Mouse (Mus musculus): ENCODE data around the gene Agxt2.

Agxt2 gene

DNA sequence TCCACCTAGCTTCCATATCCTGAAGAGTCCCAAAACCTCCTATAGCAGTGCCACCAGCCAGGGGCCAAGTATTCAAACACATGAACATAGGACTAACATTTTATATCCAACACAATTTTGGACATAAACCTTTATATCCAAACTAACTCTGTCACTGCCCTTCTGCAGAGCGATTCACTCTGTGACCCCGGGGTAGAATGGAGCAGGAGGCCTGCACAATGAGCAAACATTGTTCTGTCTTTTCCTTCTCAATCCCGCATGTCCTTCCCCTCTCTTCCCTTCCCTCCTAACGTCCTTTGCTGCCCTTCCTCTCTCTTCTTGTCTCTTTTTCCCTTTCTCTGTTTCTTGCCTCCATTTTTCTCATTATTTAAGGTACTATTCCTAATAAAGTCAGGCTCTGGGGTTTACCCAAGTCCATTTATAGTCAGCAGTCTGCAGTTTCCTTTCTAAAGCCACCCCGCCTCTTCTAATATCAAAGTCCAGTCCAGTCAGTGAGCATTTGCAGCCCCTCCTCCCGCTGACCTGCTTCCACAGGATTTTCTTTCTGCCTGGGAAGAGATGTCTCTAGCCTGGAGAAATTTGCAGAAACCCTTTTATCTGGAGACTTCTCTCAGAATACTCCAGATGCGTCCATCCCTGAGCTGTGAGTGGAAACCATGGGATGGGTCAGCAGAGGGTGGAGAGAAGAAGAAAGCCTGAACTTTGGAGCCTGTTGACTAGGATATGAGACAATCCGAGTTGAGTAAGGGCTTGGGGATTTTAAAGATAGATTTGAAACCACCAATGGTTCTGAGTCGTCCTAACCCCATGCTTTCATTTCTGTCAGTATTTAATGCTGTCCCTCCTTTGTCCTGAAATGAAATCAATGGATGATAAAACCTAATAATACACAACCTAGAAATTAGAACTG lies at the start of gene Agxt2:
Agxt2 (plus strand) TSS at position 494 of the 910 bp plus-strand sequence.
- no peak for DNase-seq

GRCm38 (mm10) chr15:10311826-10312225 lies 46.5 kb upstream of the Agxt2 start:
- no peak for DNase-seq

GRCm38 (mm10) chr15:10313522-10314455 lies 44.5 kb upstream of the Agxt2 start:
- DNase-seq: peak in 1 of 2 experiments; percentile 15

GRCm38 (mm10) chr15:10325080-10325479 lies 33.3 kb upstream of the Agxt2 start, which contains the start of gene Gm21973:
Gene Gm21973 (plus strand): TSS chr15:10325380.
- no peak for DNase-seq

- DNase-seq: no peak
Measured at GRCm38 (mm10) chr15:10330626-10331025, 27.7 kb upstream of the Agxt2 start.

DNA sequence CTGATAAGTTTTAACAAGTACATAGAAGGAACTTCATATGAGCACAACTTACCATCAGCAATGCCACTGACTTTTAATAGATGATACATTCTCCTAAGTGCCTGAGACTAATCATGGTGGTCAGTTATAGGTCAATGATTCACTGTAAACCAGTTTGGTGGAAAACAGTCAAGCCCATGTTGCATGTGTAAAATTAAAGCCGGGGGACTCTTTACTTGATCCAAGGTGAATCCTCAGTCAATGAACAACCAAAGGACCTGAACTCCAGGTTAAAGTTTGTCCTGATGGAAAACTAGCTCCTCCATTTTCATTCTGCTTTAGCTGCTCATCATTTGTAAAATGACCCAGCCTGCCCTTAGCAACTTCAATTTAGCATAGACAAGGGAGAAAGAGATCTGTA lies 25.8 kb upstream of the Agxt2 start:
- no peak for DNase-seq

- DNase-seq: no peak
Measured at GRCm38 (mm10) chr15:10338606-10339005, 19.7 kb upstream of the Agxt2 start.

DNA sequence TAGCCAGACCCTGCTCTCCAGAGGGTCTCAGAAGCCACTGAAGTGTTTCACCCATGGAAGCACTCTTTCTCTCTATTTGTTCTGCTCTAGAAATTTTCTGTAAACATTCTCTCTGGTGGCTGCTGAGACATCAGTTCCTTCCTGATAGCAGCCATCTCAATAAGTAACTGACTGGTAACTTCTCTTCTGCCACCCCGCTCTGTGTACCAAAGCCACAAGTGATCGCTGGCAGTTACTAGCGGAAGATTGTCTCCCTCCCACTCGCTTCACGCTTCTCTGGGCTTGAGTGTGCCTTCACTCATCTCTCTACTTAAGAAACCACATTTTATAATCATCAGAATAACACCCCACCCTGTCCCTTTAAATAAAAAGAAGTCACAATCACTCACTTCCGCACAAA lies 11.3 kb upstream of the Agxt2 start:
- no peak for DNase-seq

DNA sequence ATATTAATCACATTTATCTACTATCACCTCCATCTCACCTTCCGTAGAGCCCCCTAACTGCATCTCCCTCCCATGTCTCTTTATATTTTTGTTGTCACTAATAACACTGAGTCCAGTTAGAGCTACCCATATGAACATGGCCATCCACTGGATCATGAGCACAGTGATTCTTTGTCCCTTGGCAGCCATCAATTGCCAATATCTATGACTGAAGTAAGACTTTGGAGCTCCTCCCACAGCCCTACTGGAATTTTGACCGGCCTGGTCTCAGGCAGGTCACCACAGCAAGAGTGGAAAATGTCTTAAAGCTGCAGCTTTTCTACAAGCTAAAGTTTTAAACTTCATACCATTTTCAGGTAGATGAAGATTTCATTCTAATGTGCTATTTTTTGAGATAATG lies 8.0 kb downstream of the Agxt2 start:
- DNase-seq: no peak

DNA sequence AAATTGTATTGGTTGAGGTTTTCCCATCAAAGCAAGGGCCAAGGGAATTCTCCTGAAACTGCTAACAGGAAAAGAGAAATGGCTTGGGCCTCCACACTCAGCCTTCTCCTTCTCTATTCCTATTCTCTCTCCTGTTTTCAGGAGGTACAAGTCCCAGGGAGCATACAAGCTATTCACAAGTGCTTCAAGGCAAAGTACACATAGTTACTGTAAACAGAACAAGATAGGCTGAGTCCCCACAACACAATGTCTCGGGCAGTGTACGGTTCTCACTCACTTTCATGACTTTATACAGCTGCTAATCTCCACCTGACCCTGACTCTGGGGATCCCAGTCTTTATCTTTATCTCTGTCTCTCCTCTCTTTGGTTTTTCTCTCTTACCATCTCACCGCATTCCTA lies 17.1 kb downstream of the Agxt2 start:
- DNase-seq: no peak

GRCm38 (mm10) chr15:10378338-10378959 lies 20.1 kb downstream of the Agxt2 start:
- no peak for DNase-seq

DNA sequence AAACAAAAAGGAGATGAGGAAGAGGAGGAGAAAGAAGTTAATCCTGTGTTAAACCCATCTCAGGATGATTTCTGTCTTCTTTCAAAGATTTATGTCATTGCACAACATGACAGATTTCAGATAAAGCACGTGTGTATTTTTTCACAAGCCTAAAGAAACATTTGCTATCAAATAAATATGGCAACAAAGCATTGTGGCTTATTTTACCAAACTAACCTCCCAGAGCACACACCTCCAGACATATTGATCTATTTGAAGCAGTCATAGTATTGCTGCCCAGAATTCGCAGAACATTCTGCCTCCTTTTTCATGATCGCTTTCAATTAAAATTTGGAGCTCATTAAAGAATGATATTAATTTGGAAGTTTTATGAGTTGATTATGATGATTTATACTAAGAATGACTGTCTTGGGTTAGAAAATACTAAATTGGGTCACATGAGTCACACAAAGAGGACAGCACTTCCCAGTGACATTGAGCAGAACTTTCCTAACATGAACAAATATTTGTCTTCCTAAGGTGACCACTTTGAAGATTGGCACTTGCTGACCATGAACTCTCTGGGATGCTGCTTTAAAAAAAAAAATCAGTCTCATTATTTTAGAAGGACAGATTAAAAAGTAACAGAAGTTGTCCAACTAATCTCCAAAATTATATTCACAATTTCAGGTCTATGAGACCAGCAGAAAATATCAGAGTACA lies 21.6 kb downstream of the Agxt2 start:
- no peak for DNase-seq

DNA sequence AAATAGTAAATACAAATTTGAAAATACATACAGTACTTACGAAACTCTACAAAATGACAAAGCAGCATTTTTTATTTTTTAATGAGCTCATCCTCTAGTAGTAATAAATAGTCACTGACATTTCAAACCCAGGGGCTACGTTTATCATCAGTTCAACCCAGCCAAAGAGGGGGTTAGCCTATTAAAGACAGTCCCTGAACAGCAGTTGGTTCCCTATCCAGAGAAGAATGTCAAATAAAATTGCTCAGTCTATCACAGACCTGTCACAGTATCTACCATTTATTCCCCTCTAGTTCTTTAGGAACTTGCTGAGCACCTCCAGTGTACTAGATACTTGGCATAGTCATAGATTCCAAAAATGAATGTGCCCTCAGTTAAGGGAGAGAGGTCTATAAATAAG lies 28.9 kb downstream of the Agxt2 start:
- DNase-seq: no peak

DNA sequence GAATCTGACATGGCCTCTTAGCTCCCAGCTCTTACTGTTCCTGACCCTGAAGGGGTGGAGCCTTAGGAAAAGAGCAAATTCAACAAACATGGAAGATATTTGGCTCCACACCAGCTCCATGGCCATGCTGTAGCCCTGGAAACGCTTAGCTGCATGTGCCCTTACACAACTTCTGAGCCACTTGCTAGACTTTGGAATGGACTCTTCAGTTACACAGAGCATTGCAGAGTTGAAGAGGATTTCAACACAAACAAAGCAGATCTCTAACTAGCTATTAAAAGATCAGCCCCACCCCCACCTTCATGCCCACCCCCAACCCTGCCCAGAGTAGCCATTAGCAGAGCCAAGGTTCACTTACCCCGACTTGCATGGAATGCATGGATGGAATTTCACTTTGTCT lies 41.5 kb downstream of the Agxt2 start:
- DNase-seq: no peak

DNA sequence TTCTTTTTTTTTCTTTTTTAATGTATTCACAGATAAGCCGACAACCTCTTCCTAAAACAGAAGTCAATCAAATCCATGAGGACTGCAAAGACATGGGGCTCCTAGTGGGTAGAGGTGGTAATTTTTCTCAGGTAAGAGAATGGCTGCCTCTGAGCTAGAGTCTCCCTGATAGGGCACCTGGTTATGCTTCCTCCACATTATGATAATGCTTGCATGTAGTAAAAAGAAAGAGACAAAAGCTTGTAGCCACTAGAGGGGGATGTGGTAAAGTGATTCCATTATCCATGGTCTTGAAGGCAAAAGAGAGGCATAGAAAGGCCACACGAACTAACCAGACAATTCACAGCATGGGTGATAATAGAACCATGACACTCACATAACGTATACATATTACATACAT lies 42.1 kb downstream of the Agxt2 start:
- no peak for DNase-seq

DNA sequence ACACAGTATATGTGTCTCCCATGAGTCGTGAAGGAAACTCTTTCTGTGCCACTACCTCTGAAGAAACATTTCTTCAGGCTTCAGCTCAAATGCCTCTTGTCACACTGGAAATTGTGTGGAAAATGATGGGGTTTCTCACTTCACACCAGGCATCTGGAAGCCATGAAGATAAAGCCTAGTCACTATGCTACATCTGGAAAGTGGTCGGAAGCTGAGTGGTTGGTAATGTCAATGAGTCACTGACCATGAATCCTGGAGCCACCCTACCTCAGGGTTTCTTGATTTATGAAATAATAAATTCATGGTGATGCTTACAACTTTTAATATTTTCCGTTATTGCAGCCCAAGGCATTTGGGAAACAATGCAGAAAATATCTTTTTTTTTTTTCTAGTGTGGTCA lies 51.5 kb downstream of the Agxt2 start:
- DNase-seq: no peak

DNA sequence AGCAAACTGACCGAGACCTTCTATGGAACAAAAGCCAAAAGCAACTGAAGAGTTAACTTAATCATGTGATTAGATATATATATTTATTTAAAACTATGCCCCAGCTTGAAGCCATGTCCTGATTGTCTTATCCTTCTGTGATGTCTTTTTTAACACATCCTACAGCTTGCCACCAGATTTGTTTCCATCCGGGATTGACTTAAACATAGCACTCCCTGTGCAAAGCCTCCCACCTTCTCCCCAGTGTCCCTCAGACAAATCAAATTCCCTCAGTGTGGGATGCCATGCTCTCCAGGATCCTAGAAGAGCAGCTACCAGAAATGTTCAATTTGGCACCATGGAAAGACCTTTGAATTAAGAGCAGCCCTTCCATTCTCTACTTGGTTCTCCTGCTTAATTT lies 52.5 kb downstream of the Agxt2 start:
- DNase-seq: no peak

GRCm38 (mm10) chr15:10413656-10414055 lies 55.3 kb downstream of the Agxt2 start:
- no peak for DNase-seq

DNA sequence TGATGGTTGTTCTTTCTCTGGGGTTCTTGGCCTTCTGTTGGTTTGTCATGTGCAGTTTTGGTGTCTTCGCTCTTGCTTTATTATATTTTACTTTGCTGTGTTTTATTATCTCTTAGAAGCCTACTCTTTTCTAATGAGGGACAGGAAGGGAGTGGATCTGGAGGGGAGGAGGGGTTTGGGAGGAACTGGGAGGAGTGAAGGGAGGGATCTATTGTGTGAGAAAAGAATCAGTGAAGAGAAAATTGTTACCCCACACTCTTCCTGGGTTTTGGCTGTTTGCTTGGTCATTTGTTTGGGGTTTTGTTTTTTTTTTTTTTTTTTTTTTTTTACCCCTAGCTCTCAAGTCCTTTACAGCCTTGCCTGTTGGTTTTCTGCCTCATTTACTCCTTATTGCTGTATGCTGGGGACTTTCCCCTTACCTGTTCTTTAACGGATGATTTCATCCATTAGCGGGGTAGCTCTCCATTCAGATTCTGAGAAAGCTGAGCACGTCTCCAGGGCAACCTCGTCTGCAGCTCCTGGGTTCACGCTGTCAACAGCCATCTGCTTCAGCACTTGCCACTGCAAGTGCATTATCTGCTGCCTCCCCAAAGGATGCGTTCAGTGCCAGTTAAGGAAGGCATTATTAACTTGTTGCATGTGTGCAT lies 62.9 kb downstream of the Agxt2 start:
- no peak for DNase-seq

- DNase-seq: no peak
Measured at GRCm38 (mm10) chr15:10421785-10422144, 63.4 kb downstream of the Agxt2 start.

- no peak for DNase-seq
Measured at GRCm38 (mm10) chr15:10426124-10426523, 67.8 kb downstream of the Agxt2 start.
